Comparison of ENCODE assay signal across 17 mouse cellular contexts in the genomic region with DNA sequence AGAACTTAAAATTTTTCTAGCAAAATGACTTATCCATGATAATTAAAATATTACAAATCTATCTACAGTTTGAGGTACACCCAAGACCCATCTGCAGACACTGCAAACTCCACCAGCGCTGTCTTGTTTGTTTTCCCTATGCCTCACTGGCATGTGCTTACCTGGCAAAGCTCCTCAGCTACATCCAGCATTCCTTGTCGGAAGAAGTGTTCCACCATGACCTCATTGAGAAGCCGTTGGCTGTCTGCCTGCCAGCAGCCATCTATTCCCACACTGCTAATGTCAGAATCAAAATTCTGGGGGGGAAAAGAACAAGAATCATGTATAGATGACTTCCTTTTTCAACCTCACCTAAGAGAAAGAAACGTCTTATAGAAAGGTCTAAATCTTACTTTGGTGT. TPM values are rescaled to one million over a fixed set of nuclear protein-coding genes. Genes with fewer than 3 reads are reported as not detected.
DNase-seq lines count a peak whose midpoint lies in the region; ATAC-seq and TF ChIP-seq lines count a peak whose summit lies in the region.
"Had no signal": no experiment of that assay in that cellular context is flagged by ENCODE, and none has a peak within 500 bp of the region (broad histone marks: within the 10 kb centered on the region; RNA-seq: fewer than 3 reads in every experiment).

No protein-coding gene starts in this region.

- H3K4me3 ChIP-seq in kidney, embryonic 15.5 days (replicated peaks): no peak overlapping the region
- no peak overlapping the region for H3K4me3 ChIP-seq in left cerebral cortex, adult 2 months
- no peak overlapping the region for H3K4me3 ChIP-seq in hindbrain, embryonic 12.5 days
- H3K4me3 ChIP-seq: embryonic facial prominence, embryonic 10.5 days; hindbrain, embryonic 15.5 days; limb, embryonic 13.5 days; lung, embryonic 15.5 days; midbrain, embryonic 12.5 days; neural tube, embryonic 12.5 days had no signal

- peaks cover 40% of the 10 kb centered on the region for H3K36me3 ChIP-seq in kidney, embryonic 15.5 days
- peaks cover 18% of the 10 kb centered on the region; the same call in 1 of the 2 replicates for H3K36me3 ChIP-seq in hindbrain, embryonic 12.5 days

- TF ChIP-seq CTCF in left cerebral cortex, adult 2 months (IDR thresholded peaks at IDR 0.05): no peak

- intact Hi-C loops in left cerebral cortex, adult 2 months (cut with DNase I): no loop called here

- ATAC-seq in cerebellum, adult (ENCODE audit: insufficient number of reproducible peaks, low FRiP score, low TSS enrichment): peak; percentile 72; the same call in 1 of the 2 replicates
- no peak for ATAC-seq in kidney, embryonic 15.5 days (replicated peaks; ENCODE audit: low FRiP score)
- ATAC-seq in hindbrain, embryonic 12.5 days (ENCODE audit: low FRiP score): no peak

- H3K4me1 ChIP-seq in kidney, embryonic 15.5 days: no peaks in the 10 kb centered on the region
- H3K4me1 ChIP-seq in hindbrain, embryonic 12.5 days: no peaks in the 10 kb centered on the region
- H3K4me1 ChIP-seq: embryonic facial prominence, embryonic 10.5 days; hindbrain, embryonic 15.5 days; limb, embryonic 13.5 days; midbrain, embryonic 12.5 days; neural tube, embryonic 12.5 days had no signal

- no peak for DNase-seq in cerebellum, postnatal 4 days (ENCODE audit: low spot score in 2 of 2)
- peak; percentile 48 for DNase-seq in kidney, adult 18-20 months
- peak; percentile 78 for DNase-seq in cerebellum, adult 9-10 months
- DNase-seq in kidney, postnatal 10 days: peak; percentile 40
- no peak for DNase-seq in left cerebral cortex, adult 2 months (ENCODE audit: extremely low spot score in 1 of 2, low spot score in 2 of 2)
- DNase-seq: retina, postnatal 1 day; thymus, adult 2 months had no signal

- no peak overlapping the region for H3K9ac ChIP-seq in kidney, embryonic 15.5 days
- no peak overlapping the region for H3K9ac ChIP-seq in hindbrain, embryonic 12.5 days
- H3K9ac ChIP-seq: hindbrain, embryonic 15.5 days; limb, embryonic 13.5 days; lung, embryonic 15.5 days; midbrain, embryonic 12.5 days; neural tube, embryonic 12.5 days had no signal

- H3K27ac ChIP-seq in kidney, embryonic 15.5 days: no peak overlapping the region
- no peak overlapping the region for H3K27ac ChIP-seq in left cerebral cortex, adult 2 months
- H3K27ac ChIP-seq in hindbrain, embryonic 12.5 days: no peak overlapping the region
- H3K27ac ChIP-seq: embryonic facial prominence, embryonic 10.5 days; hindbrain, embryonic 15.5 days; limb, embryonic 13.5 days; lung, embryonic 15.5 days; midbrain, embryonic 12.5 days; neural tube, embryonic 12.5 days had no signal

- 84% methylated on average over 4 of the region's 4 CpGs for WGBS in kidney, embryonic 15.5 days
- 93% methylated on average over 4 of the region's 4 CpGs for WGBS in hindbrain, embryonic 12.5 days

- no peak overlapping the region for H3K4me2 ChIP-seq in kidney, embryonic 15.5 days
- H3K4me2 ChIP-seq in hindbrain, embryonic 12.5 days (replicated peaks): no peak overlapping the region
- H3K4me2 ChIP-seq: hindbrain, embryonic 15.5 days; limb, embryonic 13.5 days; lung, embryonic 15.5 days; midbrain, embryonic 12.5 days; neural tube, embryonic 12.5 days had no signal

- H3K9me3 ChIP-seq in kidney, embryonic 15.5 days (replicated peaks): no peaks in the 10 kb centered on the region
- no peaks in the 10 kb centered on the region for H3K9me3 ChIP-seq in hindbrain, embryonic 12.5 days (replicated peaks)
- H3K9me3 ChIP-seq: embryonic facial prominence, embryonic 10.5 days; hindbrain, embryonic 15.5 days; limb, embryonic 13.5 days; lung, embryonic 15.5 days; midbrain, embryonic 12.5 days; neural tube, embryonic 12.5 days had no signal

- no peaks in the 10 kb centered on the region for H3K27me3 ChIP-seq in kidney, embryonic 15.5 days
- H3K27me3 ChIP-seq in hindbrain, embryonic 12.5 days: no peaks in the 10 kb centered on the region
- H3K27me3 ChIP-seq: hindbrain, embryonic 15.5 days; limb, embryonic 13.5 days; lung, embryonic 15.5 days; midbrain, embryonic 12.5 days; neural tube, embryonic 12.5 days had no signal

RNA-seq across cellular contexts. Expression of gene Rmnd5a, which starts 25.8 kb away (rescaled TPM):
- 14.1 and 14.7 TPM in 2 replicates for polyA plus RNA-seq in kidney, embryonic 15.5 days (2015; fragmentation: Nextera tagmentation; extraction: Ambion mirVana)
- total RNA-seq in left cerebral cortex, adult 2 months (2021): 100 to 1,000 TPM; 101 to 103 TPM
- polyA plus RNA-seq in hindbrain, embryonic 12.5 days (2016; fragmentation: Nextera tagmentation; extraction: Ambion mirVana): 15.5 and 18.4 TPM in 2 replicates

RNA-seq across cellular contexts. Expression of gene Cd8a, which starts 41.4 kb away (rescaled TPM):
- polyA plus RNA-seq in kidney, embryonic 15.5 days (2015; fragmentation: Nextera tagmentation; extraction: Ambion mirVana): 0.09 and 0.13 TPM in 2 replicates
- not detected for total RNA-seq in left cerebral cortex, adult 2 months (2021)
- polyA plus RNA-seq in hindbrain, embryonic 12.5 days (2016; fragmentation: Nextera tagmentation; extraction: Ambion mirVana): not detected in 2 replicates
- total RNA-seq: gastrocnemius, adult 8-10 months had no signal
- polyA plus RNA-seq: embryonic facial prominence, embryonic 10.5 days; hindbrain, embryonic 15.5 days; limb, embryonic 13.5 days; midbrain, embryonic 12.5 days; neural tube, embryonic 12.5 days had no signal

Comparison
In these comparisons a context has a peak if more than half of its experiments do, and no peak if none do; other contexts are left out.
1. DNase-seq: peak in kidney, adult 18-20 months (single experiment), cerebellum, adult 9-10 months (single experiment) and kidney, postnatal 10 days (single experiment); none in cerebellum, postnatal 4 days (0 of 2) and left cerebral cortex, adult 2 months (0 of 2).